Mouse (Mus musculus): Measurements from ENCODE around the gene Serf1.

- TF ChIP-seq CTCF (IDR thresholded peaks at IDR 0.05; ENCODE audit: extremely low read depth, insufficient read depth, insufficient read length, insufficient replicate concordance) (no peak), POLR2A (IDR thresholded peaks at IDR 0.05; ENCODE audit: low read depth, low read length) (peak; percentile 69; the same call in 1 of the 2 replicates)
Measured at GRCm38 (mm10) chr13:100124423-100125257, 16.8 kb downstream of the Serf1 start, which contains the start of gene Smn1.

Measured in spleen, adult 2 months (tissue).